Mouse (Mus musculus): ENCODE measurements around the gene Smpd2. TPM values are rescaled to one million over a fixed set of nuclear protein-coding genes. Genes with fewer than 3 reads are reported as not detected.

Gene Smpd2
- polyA plus RNA-seq, 1 experiment = 36.0 TPM

DNA sequence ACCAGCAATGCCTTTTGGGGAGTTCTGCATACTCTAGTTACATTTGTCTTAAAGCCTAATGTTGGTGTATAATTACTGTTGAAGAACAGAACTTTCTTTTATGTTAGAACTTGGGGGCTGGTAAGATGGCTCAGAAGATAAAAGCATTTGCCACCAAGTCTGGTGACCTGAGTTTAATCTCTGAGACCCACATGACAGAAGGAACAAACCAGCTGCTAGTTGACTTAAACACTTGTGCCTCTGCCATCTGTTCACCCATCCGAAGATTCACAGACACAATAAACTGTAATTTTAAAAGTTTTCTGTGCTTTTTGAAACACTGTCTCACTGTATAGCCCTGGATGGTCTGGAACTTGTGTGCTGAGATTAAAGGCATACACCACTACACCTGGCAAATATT lies 35.5 kb upstream of the Smpd2 start:
- Histone ChIP-seq H3K27ac (ENCODE audit: insufficient read depth, low read length) (no peak overlapping the region), H3K4me1 (ENCODE audit: control insufficient read depth, insufficient read depth, low read length) (no peaks in the 10 kb centered on the region), H3K4me3 (replicated peaks; ENCODE audit: insufficient read depth, low read depth, low read length) (no peak overlapping the region), H3K27me3 (ENCODE audit: control insufficient read depth, insufficient read depth, low read length) (no peaks in the 10 kb centered on the region)
- no peak for DNase-seq
- TF ChIP-seq CTCF (IDR thresholded peaks at IDR 0.05; ENCODE audit: borderline replicate concordance, insufficient read depth, low read depth, low read length) = no peak
- TF ChIP-seq POLR2A (IDR thresholded peaks at IDR 0.05; ENCODE audit: borderline replicate concordance, insufficient read depth, low read length) = no peak
- 11% methylated on average over 1 of the region's 1 CpGs for WGBS

DNA sequence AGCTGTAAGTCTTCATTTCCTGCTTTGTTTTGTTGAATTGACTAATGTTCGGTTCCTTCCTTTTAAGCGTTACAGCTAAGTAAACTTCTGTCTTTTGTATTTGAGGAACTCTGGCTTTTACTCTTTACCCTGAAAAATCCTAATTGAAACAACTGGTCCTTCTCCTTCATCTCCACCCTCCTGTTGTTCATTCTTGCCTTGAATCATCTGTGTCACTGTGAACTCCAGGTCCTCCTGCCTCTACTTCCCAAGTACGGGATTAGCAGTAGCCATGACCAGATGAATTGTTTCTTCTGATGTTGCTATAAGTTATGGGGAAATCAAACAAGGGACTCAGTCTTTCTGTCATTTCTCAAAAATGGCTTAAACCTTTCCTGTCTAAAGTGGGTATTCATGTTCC lies 33.2 kb upstream of the Smpd2 start:
- Histone ChIP-seq H3K4me1 (ENCODE audit: control insufficient read depth, insufficient read depth, low read length) (no peaks in the 10 kb centered on the region), H3K27ac (ENCODE audit: insufficient read depth, low read length) (no peak overlapping the region), H3K4me3 (replicated peaks; ENCODE audit: insufficient read depth, low read depth, low read length) (no peak overlapping the region), H3K27me3 (ENCODE audit: control insufficient read depth, insufficient read depth, low read length) (no peaks in the 10 kb centered on the region)
- no peak for TF ChIP-seq POLR2A (IDR thresholded peaks at IDR 0.05; ENCODE audit: borderline replicate concordance, insufficient read depth, low read length)
- no peak for TF ChIP-seq CTCF (IDR thresholded peaks at IDR 0.05; ENCODE audit: borderline replicate concordance, insufficient read depth, low read depth, low read length)
- 93% methylated on average over 3 of the region's 3 CpGs for WGBS
- DNase-seq = no peak

DNA sequence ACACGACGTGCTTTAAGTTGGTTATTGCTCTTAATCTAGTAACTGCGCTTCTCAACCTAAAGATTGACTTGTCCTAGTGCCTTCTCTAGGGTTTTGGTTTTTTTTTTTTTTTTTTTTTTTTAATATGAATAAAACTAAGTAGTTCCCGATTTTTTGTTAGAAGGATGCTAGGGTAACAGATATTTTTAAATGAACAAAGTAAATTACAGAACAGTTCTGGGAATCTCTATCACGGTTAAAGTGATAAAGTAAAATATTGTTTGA lies 30.2 kb upstream of the Smpd2 start:
- Histone ChIP-seq H3K4me3 (replicated peaks; ENCODE audit: insufficient read depth, low read depth, low read length) (peak overlapping the region; percentile 94), H3K27me3 (ENCODE audit: control insufficient read depth, insufficient read depth, low read length) (no peaks in the 10 kb centered on the region), H3K4me1 (ENCODE audit: control insufficient read depth, insufficient read depth, low read length) (peaks cover 3% of the 10 kb centered on the region; the same call in 1 of the 2 replicates), H3K27ac (ENCODE audit: insufficient read depth, low read length) (no peak overlapping the region)
- no peak for DNase-seq
- WGBS = 8% methylated on average over 5 of the region's 5 CpGs
- TF ChIP-seq CTCF (IDR thresholded peaks at IDR 0.05; ENCODE audit: borderline replicate concordance, insufficient read depth, low read depth, low read length) = no peak
- TF ChIP-seq POLR2A (IDR thresholded peaks at IDR 0.05; ENCODE audit: borderline replicate concordance, insufficient read depth, low read length) = no peak

DNA sequence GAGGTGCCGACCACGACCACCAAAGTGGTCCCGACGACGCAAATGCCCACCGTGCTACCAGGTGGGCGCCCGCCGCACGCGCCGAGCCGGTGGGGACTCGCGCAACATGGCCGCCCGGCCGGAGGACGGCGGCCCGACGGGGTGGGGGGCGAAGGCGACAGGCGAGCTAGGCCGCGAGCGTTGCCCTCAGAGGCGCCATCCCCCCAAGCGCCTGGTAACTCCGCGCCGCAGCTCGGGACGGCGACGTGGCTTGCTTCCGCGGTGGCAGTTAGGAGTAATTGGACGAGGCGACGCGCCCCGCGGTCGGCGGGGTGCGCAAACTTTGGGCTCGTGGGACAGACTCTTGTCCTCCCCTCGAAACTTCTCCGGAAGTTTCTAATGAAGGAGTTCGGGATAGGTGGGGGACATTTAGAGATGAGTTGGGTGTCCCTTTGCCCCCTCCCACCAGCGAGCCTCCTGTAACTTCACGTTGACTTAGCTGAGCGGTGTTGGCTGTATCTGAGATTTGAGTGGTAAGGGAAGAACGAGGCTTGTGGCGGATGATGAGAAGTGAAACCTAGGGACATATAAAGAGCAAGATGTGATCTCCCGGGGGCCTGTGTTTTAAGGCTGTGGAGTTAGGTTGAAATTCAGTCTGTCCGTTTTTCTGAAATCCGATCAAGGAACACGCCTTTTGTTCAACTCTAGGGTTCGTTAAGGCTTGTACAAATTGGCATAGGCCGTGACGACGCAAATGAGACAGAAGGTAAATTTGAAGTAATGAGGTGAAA lies 29.7 kb upstream of the Smpd2 start:
- peak in 1 of 2 experiments; percentile 56 for DNase-seq

DNA sequence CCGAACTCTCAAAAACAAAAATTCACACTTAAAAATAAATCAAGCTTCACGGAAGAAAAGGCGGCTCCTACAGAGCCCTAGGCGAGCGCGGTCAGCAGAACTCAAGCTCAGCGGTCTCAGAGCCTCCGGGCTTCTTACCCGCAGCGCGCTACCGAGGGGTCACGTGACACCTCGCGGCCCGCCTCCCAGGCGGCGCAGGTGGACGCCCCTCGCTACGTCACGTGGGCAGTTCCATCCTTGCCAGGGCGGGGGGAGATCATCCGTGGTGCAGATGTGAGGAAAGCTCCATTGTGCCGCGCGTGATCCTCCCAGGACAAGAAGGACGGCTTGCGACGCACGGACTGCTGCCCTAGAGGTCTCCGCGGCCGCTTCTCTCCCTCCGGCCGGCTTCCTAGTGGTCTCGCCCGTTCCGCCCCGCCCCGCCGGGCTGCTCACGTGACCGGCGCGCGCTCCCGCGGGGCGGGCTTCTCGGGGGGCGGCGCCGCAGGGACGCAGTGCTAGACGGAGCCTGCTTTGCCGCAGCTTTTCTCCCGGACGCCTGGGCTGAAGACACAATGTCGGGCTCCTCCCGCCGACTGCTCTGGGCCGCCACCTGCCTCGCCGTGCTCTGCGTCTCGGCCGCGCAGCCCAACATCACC lies 28.9 kb upstream of the Smpd2 start, which contains the start of gene Cd164:
Gene Cd164 (plus strand): TSS at position 434 of the 638 bp plus-strand sequence.
- TF ChIP-seq POLR2A (IDR thresholded peaks at IDR 0.05; ENCODE audit: borderline replicate concordance, insufficient read depth, low read length) = peak; percentile 84
- TF ChIP-seq CTCF (IDR thresholded peaks at IDR 0.05; ENCODE audit: borderline replicate concordance, insufficient read depth, low read depth, low read length) = no peak
- peak within 1 kb of the TSS; percentile 100 for H3K27ac ChIP-seq (ENCODE audit: insufficient read depth, low read length)
- DNase-seq = peak; percentile 93 to 95
- peaks cover 3% of the 10 kb centered on the region; the same call in 1 of the 2 replicates for H3K4me1 ChIP-seq (ENCODE audit: control insufficient read depth, insufficient read depth, low read length)
- no peaks in the 10 kb centered on the region for H3K27me3 ChIP-seq (ENCODE audit: control insufficient read depth, insufficient read depth, low read length)
- under 1% methylated on average over 69 of the region's 69 CpGs for WGBS
- H3K4me3 ChIP-seq (replicated peaks; ENCODE audit: insufficient read depth, low read depth, low read length) = peak within 1 kb of the TSS; percentile 94

More for the DNA sequence above, 29.7 kb upstream of the Smpd2 start:
- Histone ChIP-seq H3K4me1 (ENCODE audit: control insufficient read depth, insufficient read depth, low read length) (peaks cover 3% of the 10 kb centered on the region; the same call in 1 of the 2 replicates), H3K4me3 (replicated peaks; ENCODE audit: insufficient read depth, low read depth, low read length) (peak overlapping the region; percentile 94), H3K27ac (ENCODE audit: insufficient read depth, low read length) (peak overlapping the region; percentile 100), H3K27me3 (ENCODE audit: control insufficient read depth, insufficient read depth, low read length) (no peaks in the 10 kb centered on the region)
- no peak for TF ChIP-seq CTCF (IDR thresholded peaks at IDR 0.05; ENCODE audit: borderline replicate concordance, insufficient read depth, low read depth, low read length)
- no peak for TF ChIP-seq POLR2A (IDR thresholded peaks at IDR 0.05; ENCODE audit: borderline replicate concordance, insufficient read depth, low read length)
- WGBS = 2% methylated on average over 55 of the region's 65 CpGs

DNA sequence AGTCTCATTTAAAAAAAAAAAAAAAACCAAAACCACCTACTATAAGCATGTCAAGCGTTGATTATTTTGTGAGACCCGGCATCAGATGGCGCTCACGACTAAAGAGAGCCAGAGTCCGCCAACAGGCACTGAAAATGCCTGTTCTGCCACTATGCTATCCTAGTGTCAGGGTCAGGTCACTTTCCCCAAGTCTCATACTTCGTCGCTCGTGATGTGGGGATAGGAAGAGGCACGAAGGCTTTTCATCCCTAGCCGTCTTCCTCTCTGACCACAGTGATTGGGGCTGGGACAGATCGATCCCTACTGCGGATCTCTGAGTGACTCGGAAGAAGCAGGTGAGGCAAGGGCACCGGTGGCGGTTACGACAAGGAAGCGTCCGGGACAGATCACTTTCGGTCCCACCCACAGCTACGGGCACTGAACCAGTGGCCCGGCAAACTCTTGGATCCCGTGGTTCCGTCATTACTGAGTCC lies 28.4 kb upstream of the Smpd2 start:
- peak overlapping the region; percentile 94 for H3K4me3 ChIP-seq (replicated peaks; ENCODE audit: insufficient read depth, low read depth, low read length)
- peaks cover 3% of the 10 kb centered on the region; the same call in 1 of the 2 replicates for H3K4me1 ChIP-seq (ENCODE audit: control insufficient read depth, insufficient read depth, low read length)
- no peak for TF ChIP-seq POLR2A (IDR thresholded peaks at IDR 0.05; ENCODE audit: borderline replicate concordance, insufficient read depth, low read length)
- peak; percentile 73 for TF ChIP-seq CTCF (IDR thresholded peaks at IDR 0.05; ENCODE audit: borderline replicate concordance, insufficient read depth, low read depth, low read length)
- peak overlapping the region; percentile 100 for H3K27ac ChIP-seq (ENCODE audit: insufficient read depth, low read length)
- no peaks in the 10 kb centered on the region for H3K27me3 ChIP-seq (ENCODE audit: control insufficient read depth, insufficient read depth, low read length)
- WGBS = under 1% methylated on average over 23 of the region's 23 CpGs
- DNase-seq = peak; percentile 83 to 87

DNA sequence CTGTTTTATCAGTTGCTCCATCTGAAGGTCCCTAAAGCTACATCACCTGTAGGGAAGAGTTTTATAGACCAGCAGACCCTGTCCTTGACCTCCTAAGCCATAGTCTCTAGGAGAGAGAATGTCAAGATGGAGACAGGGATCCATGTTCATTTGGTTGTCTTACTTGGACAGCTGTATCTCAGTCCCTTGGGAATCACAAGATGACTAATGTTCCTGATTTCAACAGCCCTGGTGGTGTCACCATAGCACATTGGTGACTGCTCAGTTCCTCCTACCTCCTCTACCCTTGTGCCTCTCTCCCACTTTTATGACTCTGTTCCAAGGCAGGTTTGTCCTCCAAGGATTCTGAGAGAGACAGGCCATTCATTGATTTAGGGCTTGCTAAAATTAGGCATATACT lies 24.8 kb upstream of the Smpd2 start:
- TF ChIP-seq CTCF (IDR thresholded peaks at IDR 0.05; ENCODE audit: borderline replicate concordance, insufficient read depth, low read depth, low read length) = no peak
- TF ChIP-seq POLR2A (IDR thresholded peaks at IDR 0.05; ENCODE audit: borderline replicate concordance, insufficient read depth, low read length) = no peak
- H3K27me3 ChIP-seq (ENCODE audit: control insufficient read depth, insufficient read depth, low read length) = no peaks in the 10 kb centered on the region
- no peak for DNase-seq
- H3K4me3 ChIP-seq (replicated peaks; ENCODE audit: insufficient read depth, low read depth, low read length) = no peak overlapping the region
- no peak overlapping the region for H3K27ac ChIP-seq (ENCODE audit: insufficient read depth, low read length)
- peaks cover 3% of the 10 kb centered on the region; the same call in 1 of the 2 replicates for H3K4me1 ChIP-seq (ENCODE audit: control insufficient read depth, insufficient read depth, low read length)

DNA sequence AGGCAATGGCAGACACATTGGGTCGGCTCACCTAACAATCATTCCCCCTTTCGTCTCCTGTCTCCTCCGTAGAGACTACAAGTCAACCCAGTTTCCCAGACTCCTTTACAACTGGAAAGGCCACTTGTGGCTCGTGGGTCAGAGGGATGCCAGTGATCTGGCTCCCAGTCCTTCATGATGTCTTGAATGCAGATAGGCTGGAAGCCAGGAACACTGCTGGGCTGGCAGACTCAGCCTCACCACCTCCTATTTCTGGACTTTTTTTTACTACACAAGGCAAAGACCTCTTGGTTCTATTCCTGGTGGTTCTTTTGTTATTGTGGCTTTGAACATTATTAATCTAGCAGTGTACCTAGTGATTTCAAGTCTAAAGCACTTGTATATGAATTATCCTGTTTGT lies 24.1 kb upstream of the Smpd2 start:
- TF ChIP-seq POLR2A (IDR thresholded peaks at IDR 0.05; ENCODE audit: borderline replicate concordance, insufficient read depth, low read length) (no peak), CTCF (IDR thresholded peaks at IDR 0.05; ENCODE audit: borderline replicate concordance, insufficient read depth, low read depth, low read length) (no peak)
- DNase-seq = no peak
- H3K4me3 ChIP-seq (replicated peaks; ENCODE audit: insufficient read depth, low read depth, low read length) = no peak overlapping the region
- H3K27ac ChIP-seq (ENCODE audit: insufficient read depth, low read length) = no peak overlapping the region
- no peaks in the 10 kb centered on the region for H3K27me3 ChIP-seq (ENCODE audit: control insufficient read depth, insufficient read depth, low read length)
- 82% methylated on average over 4 of the region's 4 CpGs for WGBS
- peaks cover 3% of the 10 kb centered on the region; the same call in 1 of the 2 replicates for H3K4me1 ChIP-seq (ENCODE audit: control insufficient read depth, insufficient read depth, low read length)
